Mouse (Mus musculus) heart, embryonic 11.5 days (tissue): ENCODE measurements at regions not wholly inside any gene's neighbourhood (a gene's known extent, or its start where the extent isn't known, plus 50 kb on each side); places are given as distances from the start of the nearest gene placed in this dataset.

Experiments used
- ATAC-seq: fragments of 200-750 bp; cut with Nextera tagmentation; replicated peaks from 2 replicates; pipeline ENCODE4 v1.8.0; 2017; ENCODE audit warnings: moderate library complexity; ENCODE audit not compliant: insufficient number of reproducible peaks, low FRiP score, low TSS enrichment
- H3K27ac ChIP-seq: fragments of 300-500 bp; sonication (generic); 2 replicates; pipeline ENCODE4 v1.5.1; 2014; ENCODE audit warnings: mild to moderate bottlenecking, low read depth, low read length
- H3K27me3 ChIP-seq: fragments of 300-500 bp; sonication (generic); 2 replicates; pipeline ENCODE4 v1.6.1; 2014; ENCODE audit warnings: mild to moderate bottlenecking, low read length, mixed read lengths; ENCODE audit not compliant: control insufficient read depth, insufficient read depth
- H3K36me3 ChIP-seq: fragments of 300-500 bp; sonication (generic); 2 replicates; pipeline ENCODE4 v1.6.1; 2014; ENCODE audit warnings: mild to moderate bottlenecking, low read length, moderate library complexity, mixed read lengths; ENCODE audit not compliant: control insufficient read depth, insufficient read depth
- H3K4me1 ChIP-seq: fragments of 300-500 bp; sonication (generic); 2 replicates; pipeline ENCODE4 v1.6.1; 2014; ENCODE audit warnings: low read length; ENCODE audit not compliant: control insufficient read depth, insufficient read depth
- H3K4me2 ChIP-seq: fragments of 300-500 bp; sonication (generic); 2 replicates; pipeline ENCODE4 v1.6.1; 2014; ENCODE audit warnings: mild to moderate bottlenecking, moderate library complexity
- H3K4me3 ChIP-seq: fragments of 300-500 bp; sonication (generic); 2 replicates; pipeline ENCODE4 v1.5.1; 2014; ENCODE audit warnings: low read depth, low read length
- H3K9ac ChIP-seq: fragments of 300-500 bp; sonication (generic); 2 replicates; pipeline ENCODE4 v1.6.1; 2014; ENCODE audit warnings: mild to moderate bottlenecking, low read depth, low read length, moderate library complexity
- H3K9me3 ChIP-seq: fragments of 300-500 bp; sonication (generic); replicated peaks from 2 replicates; pipeline ENCODE4 v1.6.1; 2016; ENCODE audit warnings: low read length; ENCODE audit not compliant: control insufficient read depth
- WGBS: fragments of 180-500 bp; shearing (Covaris S2); extraction: QIAGEN DNeasy Blood & Tissue Kit; methylation state at CpG from one replicate; pipeline ENCODE4 v1.1.7; 2014; ENCODE audit not compliant: insufficient replicate concordance; 5-methylcytosine and 5-hydroxymethylcytosine counted together

GRCm38 (mm10) chr6:88976994-88977393 is 74.9 kb downstream of the Tpra1 start:
- Histone ChIP-seq H3K27me3 (peaks cover 10% of the 10 kb centered on the region; the same call in 1 of the 2 replicates), H3K9me3 (no peaks in the 10 kb centered on the region), H3K4me3 (no peak overlapping the region), H3K4me1 (peaks cover 3% of the 10 kb centered on the region; the same call in 1 of the 2 replicates), H3K4me2 (peak overlapping the region; percentile 29; the same call in 1 of the 2 replicates), H3K36me3 (no peaks in the 10 kb centered on the region), H3K27ac (no peak overlapping the region), H3K9ac (no peak overlapping the region)
- no peak for ATAC-seq
- 0% methylated on average over 8 of the region's 8 CpGs for whole genome bisulfite sequencing

- no peaks in the 10 kb centered on the region for H3K9me3 ChIP-seq
- H3K27ac ChIP-seq: no peak overlapping the region
- H3K27me3 ChIP-seq: peaks cover 10% of the 10 kb centered on the region; the same call in 1 of the 2 replicates
- H3K9ac ChIP-seq: no peak overlapping the region
- WGBS: 51% methylated on average over 4 of the region's 4 CpGs
- H3K4me3 ChIP-seq: no peak overlapping the region
- no peaks in the 10 kb centered on the region for H3K36me3 ChIP-seq
- no peak for ATAC-seq
- no peak overlapping the region for H3K4me2 ChIP-seq
- H3K4me1 ChIP-seq: peaks cover 3% of the 10 kb centered on the region; the same call in 1 of the 2 replicates
These were observed 76.9 kb downstream of the Tpra1 start for GRCm38 (mm10) chr6:88978970-88979369.

- 7% methylated on average over 8 of the region's 8 CpGs for WGBS
- no peak overlapping the region for H3K27ac ChIP-seq
- ATAC-seq: peak; percentile 39; the same call in 1 of the 2 replicates
- H3K4me2 ChIP-seq: no peak overlapping the region
- H3K9ac ChIP-seq: no peak overlapping the region
- peaks cover 3% of the 10 kb centered on the region; the same call in 1 of the 2 replicates for H3K4me1 ChIP-seq
- H3K9me3 ChIP-seq: no peaks in the 10 kb centered on the region
- peaks cover 10% of the 10 kb centered on the region; the same call in 1 of the 2 replicates for H3K27me3 ChIP-seq
- H3K4me3 ChIP-seq: no peak overlapping the region
- H3K36me3 ChIP-seq: no peaks in the 10 kb centered on the region
These were observed 78.1 kb downstream of the Tpra1 start for GRCm38 (mm10) chr6:88980112-88980511.

GRCm38 (mm10) chr6:88981544-88981943 is 79.5 kb downstream of the Tpra1 start:
- H3K4me1 ChIP-seq: peaks cover under 1% of the 10 kb centered on the region; the same call in 1 of the 2 replicates
- 27% methylated on average over 7 of the region's 7 CpGs for WGBS

GRCm38 (mm10) chr6:88984170-88984569 is 82.1 kb downstream of the Tpra1 start:
- no peak overlapping the region for H3K4me3 ChIP-seq
- H3K9ac ChIP-seq: no peak overlapping the region
- no peak overlapping the region for H3K27ac ChIP-seq
- 78% methylated on average over 4 of the region's 4 CpGs for whole genome bisulfite sequencing
- no peaks in the 10 kb centered on the region for H3K36me3 ChIP-seq
- H3K9me3 ChIP-seq: no peaks in the 10 kb centered on the region
- no peaks in the 10 kb centered on the region for H3K27me3 ChIP-seq
- no peak overlapping the region for H3K4me2 ChIP-seq
- no peak for ATAC-seq
- H3K4me1 ChIP-seq: no peaks in the 10 kb centered on the region

More at GRCm38 (mm10) chr6:88981544-88981943, 79.5 kb downstream of the Tpra1 start:
- Histone ChIP-seq H3K4me2 (no peak overlapping the region), H3K9me3 (no peaks in the 10 kb centered on the region), H3K4me3 (no peak overlapping the region), H3K9ac (no peak overlapping the region), H3K27me3 (peaks cover under 1% of the 10 kb centered on the region; the same call in 1 of the 2 replicates), H3K27ac (no peak overlapping the region), H3K36me3 (no peaks in the 10 kb centered on the region)
- no peak for ATAC-seq

- Histone ChIP-seq H3K4me1 (no peaks in the 10 kb centered on the region), H3K36me3 (no peaks in the 10 kb centered on the region), H3K4me2 (no peak overlapping the region), H3K9ac (no peak overlapping the region), H3K27ac (no peak overlapping the region), H3K9me3 (no peaks in the 10 kb centered on the region), H3K4me3 (no peak overlapping the region), H3K27me3 (no peaks in the 10 kb centered on the region)
- ATAC-seq: no peak
- WGBS: 52% methylated on average over 4 of the region's 4 CpGs
These were observed 82.8 kb downstream of the Tpra1 start for GRCm38 (mm10) chr6:88984863-88985262.

- Histone ChIP-seq H3K27ac (no peak overlapping the region), H3K9ac (no peak overlapping the region), H3K36me3 (no peaks in the 10 kb centered on the region), H3K4me3 (no peak overlapping the region), H3K9me3 (no peaks in the 10 kb centered on the region), H3K27me3 (no peaks in the 10 kb centered on the region), H3K4me1 (no peaks in the 10 kb centered on the region), H3K4me2 (no peak overlapping the region)
- no peak for ATAC-seq
- 85% methylated on average over 10 of the region's 10 CpGs for WGBS
These were observed 86.5 kb downstream of the Tpra1 start for GRCm38 (mm10) chr6:88988551-88988950.

GRCm38 (mm10) chr6:88989617-88990299 is 87.7 kb downstream of the Tpra1 start:
- no peak overlapping the region for H3K9ac ChIP-seq
- no peak overlapping the region for H3K27ac ChIP-seq
- H3K4me2 ChIP-seq: no peak overlapping the region
- WGBS: 46% methylated on average over 6 of the region's 6 CpGs
- H3K4me1 ChIP-seq: no peaks in the 10 kb centered on the region
- H3K36me3 ChIP-seq: no peaks in the 10 kb centered on the region
- no peaks in the 10 kb centered on the region for H3K27me3 ChIP-seq
- no peak for ATAC-seq
- no peak overlapping the region for H3K4me3 ChIP-seq
- no peaks in the 10 kb centered on the region for H3K9me3 ChIP-seq

GRCm38 (mm10) chr6:88990300-88990685 is 88.2 kb downstream of the Tpra1 start:
- no peak overlapping the region for H3K27ac ChIP-seq
- no peak overlapping the region for H3K4me3 ChIP-seq
- no peaks in the 10 kb centered on the region for H3K9me3 ChIP-seq
- no peak overlapping the region for H3K9ac ChIP-seq
- no peaks in the 10 kb centered on the region for H3K36me3 ChIP-seq
- H3K4me1 ChIP-seq: no peaks in the 10 kb centered on the region
- no peak for ATAC-seq
- 24% methylated on average over 1 of the region's 1 CpGs for WGBS
- no peak overlapping the region for H3K4me2 ChIP-seq
- H3K27me3 ChIP-seq: no peaks in the 10 kb centered on the region
